Mouse (Mus musculus): ENCODE data around the gene Apbb2.

Apbb2 gene

GRCm38 (mm10) chr5:66423909-66424308 is 194.7 kb downstream of the Apbb2 start:
- in situ Hi-C loops (cut with MboI; ENCODE audit: low sequenced_read_pairs), result no loop called here

- in situ Hi-C loops (cut with MboI; ENCODE audit: low sequenced_read_pairs), result no loop called here
These were observed 195.1 kb downstream of the Apbb2 start for GRCm38 (mm10) chr5:66423466-66423865.

GRCm38 (mm10) chr5:66421954-66422353 is 196.6 kb downstream of the Apbb2 start:
- in situ Hi-C loops (cut with MboI; ENCODE audit: low sequenced_read_pairs), result no loop called here

- in situ Hi-C loops (cut with MboI; ENCODE audit: low sequenced_read_pairs), result no loop called here
These were observed 197.4 kb downstream of the Apbb2 start for GRCm38 (mm10) chr5:66421230-66421629.

- in situ Hi-C loops (cut with MboI; ENCODE audit: low sequenced_read_pairs), result no loop called here
These were observed 198.6 kb downstream of the Apbb2 start for GRCm38 (mm10) chr5:66420011-66420410.

GRCm38 (mm10) chr5:66417289-66417688 is 201.3 kb downstream of the Apbb2 start:
- in situ Hi-C loops (cut with MboI; ENCODE audit: low sequenced_read_pairs), result no loop called here

GRCm38 (mm10) chr5:66415700-66416543 is 202.7 kb downstream of the Apbb2 start:
- in situ Hi-C loops (cut with MboI; ENCODE audit: low sequenced_read_pairs), result no loop called here

GRCm38 (mm10) chr5:66415033-66415697 is 203.4 kb downstream of the Apbb2 start:
- in situ Hi-C loops (cut with MboI; ENCODE audit: low sequenced_read_pairs), result no loop called here

- in situ Hi-C loops (cut with MboI; ENCODE audit: low sequenced_read_pairs), result no loop called here
These were observed 205.2 kb downstream of the Apbb2 start for GRCm38 (mm10) chr5:66413402-66413801.

- in situ Hi-C loops (cut with MboI; ENCODE audit: low sequenced_read_pairs), result no loop called here
These were observed 205.8 kb downstream of the Apbb2 start for GRCm38 (mm10) chr5:66412821-66413220.

GRCm38 (mm10) chr5:66408546-66408945 is 210.0 kb downstream of the Apbb2 start:
- in situ Hi-C loops (cut with MboI; ENCODE audit: low sequenced_read_pairs), result no loop called here

- in situ Hi-C loops (cut with MboI; ENCODE audit: low sequenced_read_pairs), result no loop called here
These were observed 210.6 kb downstream of the Apbb2 start for GRCm38 (mm10) chr5:66407948-66408347.

- in situ Hi-C loops (cut with MboI; ENCODE audit: low sequenced_read_pairs), result no loop called here
These were observed 212.2 kb downstream of the Apbb2 start for GRCm38 (mm10) chr5:66406431-66406830.

GRCm38 (mm10) chr5:66405731-66406399 is 212.7 kb downstream of the Apbb2 start:
- in situ Hi-C loops (cut with MboI; ENCODE audit: low sequenced_read_pairs), result no loop called here

- in situ Hi-C loops (cut with MboI; ENCODE audit: low sequenced_read_pairs), result no loop called here
These were observed 213.3 kb downstream of the Apbb2 start for GRCm38 (mm10) chr5:66405305-66405704.

- in situ Hi-C loops (cut with MboI; ENCODE audit: low sequenced_read_pairs), result no loop called here
These were observed 218.0 kb downstream of the Apbb2 start for GRCm38 (mm10) chr5:66400563-66400962.

GRCm38 (mm10) chr5:66399264-66399620 is 219.3 kb downstream of the Apbb2 start:
- in situ Hi-C loops (cut with MboI; ENCODE audit: low sequenced_read_pairs), result no loop called here

GRCm38 (mm10) chr5:66398530-66399263 is 219.9 kb downstream of the Apbb2 start:
- in situ Hi-C loops (cut with MboI; ENCODE audit: low sequenced_read_pairs), result no loop called here

- in situ Hi-C loops (cut with MboI; ENCODE audit: low sequenced_read_pairs), result no loop called here
These were observed 224.7 kb downstream of the Apbb2 start for GRCm38 (mm10) chr5:66393767-66394446.

GRCm38 (mm10) chr5:66392861-66393529 is 225.6 kb downstream of the Apbb2 start:
- in situ Hi-C loops (cut with MboI; ENCODE audit: low sequenced_read_pairs), result no loop called here
